Comparison of ENCODE assay signal across 8 mouse cellular contexts in genomic region chr15:37134913-37135589, GRCm38 (mm10).
DNase-seq lines count a peak whose midpoint lies in the region; ATAC-seq and TF ChIP-seq lines count a peak whose summit lies in the region.

No protein-coding gene starts in this region.

- no peak for TF ChIP-seq POLR2A in bone marrow, adult 2 months (IDR thresholded peaks at IDR 0.05; ENCODE audit: borderline replicate concordance, control insufficient read depth, low read depth, low read length)
- peak; percentile 26; the same call in 1 of the 2 replicates for TF ChIP-seq POLR2A in limb, embryonic 14.5 days (IDR thresholded peaks at IDR 0.05; ENCODE audit: borderline replicate concordance, extremely low read depth, insufficient read depth, insufficient read length)

- peak overlapping the region; percentile 66 for H3K4me3 ChIP-seq in bone marrow, adult 2 months (replicated peaks; ENCODE audit: control insufficient read depth, low read depth, low read length)
- H3K4me3 ChIP-seq in forebrain, embryonic 13.5 days = peak overlapping the region; percentile 44
- H3K4me3 ChIP-seq in intestine, embryonic 14.5 days (ENCODE audit: low read depth, low read length) = peak overlapping the region; percentile 35
- peak overlapping the region; percentile 50 for H3K4me3 ChIP-seq in limb, embryonic 14.5 days (replicated peaks; ENCODE audit: low read length)
- H3K4me3 ChIP-seq in midbrain, embryonic 16.5 days (ENCODE audit: low read depth, low read length) = peak overlapping the region; percentile 47

- H3K9me3 ChIP-seq in forebrain, embryonic 13.5 days (replicated peaks) = no peaks in the 10 kb centered on the region
- H3K9me3 ChIP-seq in intestine, embryonic 14.5 days (ENCODE audit: control insufficient read depth, low read length) = peaks cover 7% of the 10 kb centered on the region; the same call in 1 of the 2 replicates
- H3K9me3 ChIP-seq in limb, embryonic 14.5 days (ENCODE audit: control insufficient read depth, low read length) = no peaks in the 10 kb centered on the region
- no peaks in the 10 kb centered on the region for H3K9me3 ChIP-seq in midbrain, embryonic 16.5 days (replicated peaks; ENCODE audit: control insufficient read depth, low read length, poor library complexity, severe bottlenecking)

- H3K27ac ChIP-seq in bone marrow, adult 2 months (ENCODE audit: control insufficient read depth, insufficient read depth, low read depth, low read length, poor library complexity) = peak overlapping the region; percentile 28; the same call in 1 of the 2 replicates
- peak overlapping the region; percentile 69 for H3K27ac ChIP-seq in forebrain, embryonic 13.5 days
- H3K27ac ChIP-seq in intestine, embryonic 14.5 days (ENCODE audit: low read depth) = peak overlapping the region; percentile 64
- peak overlapping the region; percentile 88 for H3K27ac ChIP-seq in limb, embryonic 14.5 days (replicated peaks; ENCODE audit: low read depth, low read length)
- peak overlapping the region; percentile 89 for H3K27ac ChIP-seq in midbrain, embryonic 16.5 days (ENCODE audit: low read length)

- no peak for TF ChIP-seq CTCF in bone marrow, adult 2 months (IDR thresholded peaks at IDR 0.05; ENCODE audit: control insufficient read depth, insufficient read depth, low read length)

- peak; percentile 46 for ATAC-seq in forebrain, embryonic 13.5 days
- ATAC-seq in intestine, embryonic 14.5 days (replicated peaks; ENCODE audit: low FRiP score, low TSS enrichment, low read depth) = peak; percentile 59; the same call in 1 of the 2 replicates
- peak; percentile 53 for ATAC-seq in limb, embryonic 14.5 days (ENCODE audit: low FRiP score, low read depth)
- peak; percentile 66 for ATAC-seq in midbrain, embryonic 16.5 days

- peak overlapping the region; percentile 68 for H3K4me2 ChIP-seq in forebrain, embryonic 13.5 days
- peak overlapping the region; percentile 82 for H3K4me2 ChIP-seq in intestine, embryonic 14.5 days (ENCODE audit: low read length)
- peak overlapping the region; percentile 67 for H3K4me2 ChIP-seq in limb, embryonic 14.5 days (replicated peaks; ENCODE audit: low read depth, low read length, severe bottlenecking)
- peak overlapping the region; percentile 86 for H3K4me2 ChIP-seq in midbrain, embryonic 16.5 days (ENCODE audit: low read length)

- no peaks in the 10 kb centered on the region for H3K36me3 ChIP-seq in forebrain, embryonic 13.5 days (ENCODE audit: poor library complexity, severe bottlenecking)
- H3K36me3 ChIP-seq in intestine, embryonic 14.5 days (ENCODE audit: control insufficient read depth, insufficient read depth, low read length) = no peaks in the 10 kb centered on the region
- H3K36me3 ChIP-seq in limb, embryonic 14.5 days (ENCODE audit: control insufficient read depth, insufficient read depth, low read length) = no peaks in the 10 kb centered on the region
- H3K36me3 ChIP-seq in midbrain, embryonic 16.5 days (ENCODE audit: control insufficient read depth, insufficient read depth, low read length) = no peaks in the 10 kb centered on the region

- H3K4me1 ChIP-seq in bone marrow, adult 2 months (ENCODE audit: control insufficient read depth, insufficient read depth, low read length) = peaks cover 2% of the 10 kb centered on the region; the same call in 1 of the 2 replicates
- H3K4me1 ChIP-seq in forebrain, embryonic 13.5 days = peaks cover 12% of the 10 kb centered on the region
- H3K4me1 ChIP-seq in intestine, embryonic 14.5 days (replicated peaks; ENCODE audit: control insufficient read depth, insufficient read depth, low read length) = peaks cover 4% of the 10 kb centered on the region; the same call in 1 of the 2 replicates
- 0 out of 2 replicates have a peak, but pooled peaks cover 3% of the 10 kb centered on the region for H3K4me1 ChIP-seq in limb, embryonic 14.5 days (ENCODE audit: control insufficient read depth, insufficient read depth, low read length)
- peaks cover 19% of the 10 kb centered on the region; the same call in 1 of the 2 replicates for H3K4me1 ChIP-seq in midbrain, embryonic 16.5 days (ENCODE audit: control insufficient read depth, insufficient read depth, low read length)

- peak overlapping the region; percentile 75 for H3K9ac ChIP-seq in forebrain, embryonic 13.5 days
- H3K9ac ChIP-seq in intestine, embryonic 14.5 days (ENCODE audit: low read length) = peak overlapping the region; percentile 78
- peak overlapping the region; percentile 84 for H3K9ac ChIP-seq in limb, embryonic 14.5 days (ENCODE audit: low read depth, low read length, severe bottlenecking)
- peak overlapping the region; percentile 88 for H3K9ac ChIP-seq in midbrain, embryonic 16.5 days (ENCODE audit: low read depth, low read length)

- H3K27me3 ChIP-seq in forebrain, embryonic 13.5 days = no peaks in the 10 kb centered on the region
- H3K27me3 ChIP-seq in intestine, embryonic 14.5 days (replicated peaks; ENCODE audit: control insufficient read depth, insufficient read depth, low read length) = no peaks in the 10 kb centered on the region
- no peaks in the 10 kb centered on the region for H3K27me3 ChIP-seq in limb, embryonic 14.5 days (ENCODE audit: control insufficient read depth, insufficient read depth, low read length)
- H3K27me3 ChIP-seq in midbrain, embryonic 16.5 days (ENCODE audit: control insufficient read depth, insufficient read depth, low read depth, low read length) = no peaks in the 10 kb centered on the region

- WGBS in bone marrow, adult 2 months = 44% methylated on average over 20 of the region's 20 CpGs
- 26% methylated on average over 20 of the region's 20 CpGs for WGBS in forebrain, embryonic 13.5 days
- 28% methylated on average over 20 of the region's 20 CpGs for WGBS in intestine, embryonic 14.5 days
- WGBS in limb, embryonic 14.5 days = 20% methylated on average over 20 of the region's 20 CpGs
- WGBS in midbrain, embryonic 16.5 days = 30% methylated on average over 20 of the region's 20 CpGs

- peak; percentile 25 to 48 for DNase-seq in layer of hippocampus, postnatal 10 days (ENCODE audit: low spot score in 2 of 2)
- no peak for DNase-seq in layer of hippocampus, postnatal 36 days
- peak; percentile 69 for DNase-seq in intestine, embryonic 14.5 days (ENCODE audit: low spot score)
- peak; percentile 34 for DNase-seq in limb, embryonic 14.5 days (ENCODE audit: low spot score)
- DNase-seq in spleen, adult 18-20 months = no peak

Comparison
In these comparisons a context has a peak if more than half of its experiments do, and no peak if none do; other contexts are left out.
1. DNase-seq: peak in layer of hippocampus, postnatal 10 days (2 of 2), intestine, embryonic 14.5 days (single experiment) and limb, embryonic 14.5 days (single experiment); none in layer of hippocampus, postnatal 36 days (0 of 2) and spleen, adult 18-20 months (0 of 2).
2. H3K27ac ChIP-seq: peak in every context shown above with its lines; median percentile 89 in midbrain, embryonic 16.5 days; 88 in limb, embryonic 14.5 days; 69 in forebrain, embryonic 13.5 days; 64 in intestine, embryonic 14.5 days; 28 in bone marrow, adult 2 months.
3. Peak in every context shown above with its lines, with median percentiles within 50 percentile points of each other: H3K4me3 ChIP-seq, ATAC-seq, H3K4me2 ChIP-seq and H3K9ac ChIP-seq.